Mouse (Mus musculus) E14TG2a.4 (cell line): Measurements from ENCODE around the gene Slc6a12.

Experiments used
- H3K27me3 ChIP-seq: 2 replicates; pipeline ENCODE4 v1.6.1; 2014; ENCODE audit warnings: low read length, control low read depth; ENCODE audit not compliant: insufficient read depth
- H3K36me3 ChIP-seq: 2 replicates; pipeline ENCODE4 v1.6.1; 2014; ENCODE audit warnings: low read length, control low read depth; ENCODE audit not compliant: insufficient read depth
- H3K4me1 ChIP-seq: replicated peaks from 2 replicates; pipeline ENCODE4 v1.6.1; 2014; ENCODE audit warnings: low read depth, low read length, control low read depth
- H3K4me3 ChIP-seq: replicated peaks from 2 replicates; pipeline ENCODE4 v1.5.1; 2014; ENCODE audit warnings: mild to moderate bottlenecking, low read length
- H3K9me3 ChIP-seq: 2 replicates; pipeline ENCODE4 v1.6.1; 2014; ENCODE audit warnings: low read length, control low read depth
- CTCF ChIP-seq: conservative IDR thresholded peaks from 2 replicates; pipeline ENCODE4 v1.5.1; 2014; ENCODE audit warnings: low read length
- NANOG ChIP-seq: IDR thresholded peaks from 2 replicates; pipeline ENCODE4 v1.6.1; 2014; ENCODE audit warnings: borderline replicate concordance, low read length, mixed read lengths
- POU5F1 ChIP-seq: IDR thresholded peaks from 2 replicates; pipeline ENCODE4 v1.6.1; 2014; ENCODE audit warnings: low read length, borderline replicate concordance

Slc6a12 gene

DNA sequence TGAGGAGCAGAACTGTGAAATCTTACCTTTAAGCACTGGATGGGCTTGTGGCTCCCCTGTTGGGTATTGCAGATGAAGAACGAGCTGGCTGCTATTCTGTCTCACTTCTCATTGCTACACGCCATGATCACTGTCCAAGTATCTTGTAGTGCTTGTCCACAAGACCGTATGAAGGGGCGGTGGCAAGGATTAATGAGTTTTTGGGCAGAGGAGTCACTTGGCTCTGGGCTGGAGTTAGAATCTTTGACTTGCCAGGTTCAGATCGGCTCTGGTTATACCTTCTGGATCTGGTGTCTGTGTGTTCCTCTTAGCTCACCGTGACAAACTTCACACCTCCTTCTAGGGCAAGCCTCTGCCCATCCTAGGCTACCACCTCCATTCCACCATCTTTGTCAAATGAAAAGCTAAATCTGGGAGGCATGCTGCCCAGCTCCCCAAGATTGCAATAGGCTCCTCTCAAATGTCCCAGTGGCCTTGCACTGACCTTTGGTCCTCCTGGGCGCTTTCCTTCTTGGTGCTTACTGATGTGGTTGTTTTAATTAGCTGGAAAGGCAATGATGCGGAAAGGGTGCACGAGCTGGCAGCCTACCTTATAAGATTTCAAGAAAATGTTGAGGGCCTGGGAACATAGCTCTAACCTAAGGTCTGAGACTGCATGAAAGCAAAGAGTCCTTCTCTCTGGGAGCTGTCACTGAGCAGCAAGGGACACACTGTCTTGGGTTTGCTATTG, 20.3 kb upstream of the Slc6a12 start:
- TF ChIP-seq CTCF (no peak), NANOG (no peak), POU5F1 (no peak)
- H3K4me3 ChIP-seq = no peak overlapping the region
- H3K27me3 ChIP-seq = peaks cover 14% of the 10 kb centered on the region; the same call in 1 of the 2 replicates
- H3K4me1 ChIP-seq = no peaks in the 10 kb centered on the region
- H3K36me3 ChIP-seq = no peaks in the 10 kb centered on the region
- peaks cover 14% of the 10 kb centered on the region for H3K9me3 ChIP-seq

DNA sequence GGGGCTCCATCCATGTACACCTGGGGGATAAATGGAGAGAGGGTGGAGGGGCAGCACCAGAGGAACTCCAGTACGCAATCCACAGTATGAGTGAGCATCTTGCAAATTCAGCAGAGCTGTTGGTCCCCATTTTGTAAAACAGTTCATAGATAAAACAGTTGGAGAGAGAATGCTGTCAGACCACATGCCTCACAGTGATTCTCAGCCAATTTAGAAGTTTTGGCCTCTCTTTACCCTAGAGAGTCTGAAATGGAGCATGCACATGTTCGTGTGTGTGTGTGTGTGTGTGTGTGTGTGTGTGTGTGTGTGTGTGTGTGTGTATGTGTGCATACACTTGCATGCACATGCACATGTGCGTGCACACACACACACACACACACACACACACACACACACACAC, 17.6 kb upstream of the Slc6a12 start:
- Histone ChIP-seq H3K4me1 (peaks cover 6% of the 10 kb centered on the region; the same call in 1 of the 2 replicates), H3K4me3 (no peak overlapping the region), H3K36me3 (no peaks in the 10 kb centered on the region), H3K9me3 (peaks cover 17% of the 10 kb centered on the region), H3K27me3 (peaks cover 18% of the 10 kb centered on the region)
- TF ChIP-seq POU5F1 (no peak), CTCF (no peak), NANOG (no peak)

DNA sequence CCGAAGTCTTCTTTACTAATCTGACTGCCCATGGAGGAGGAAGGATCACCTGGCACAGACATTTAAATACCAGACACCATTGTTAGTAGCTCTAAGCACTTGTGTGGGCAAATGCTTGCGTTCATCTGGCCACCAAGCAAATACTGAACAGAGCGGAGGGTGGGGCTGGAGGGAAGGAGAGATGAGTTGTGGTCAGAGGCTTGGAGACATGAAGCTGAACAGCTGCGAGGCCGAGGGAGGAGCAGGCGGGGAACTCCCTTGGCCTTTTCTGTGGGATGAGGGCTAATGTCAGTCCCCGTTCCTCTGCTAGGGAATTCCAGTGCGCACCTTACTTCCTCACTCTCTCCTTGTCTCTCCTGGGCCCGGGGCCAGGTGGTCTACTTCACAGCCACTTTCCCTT, 17.1 kb upstream of the Slc6a12 start:
- Histone ChIP-seq H3K9me3 (peaks cover 17% of the 10 kb centered on the region), H3K4me1 (peaks cover 6% of the 10 kb centered on the region; the same call in 1 of the 2 replicates), H3K36me3 (no peaks in the 10 kb centered on the region), H3K4me3 (no peak overlapping the region), H3K27me3 (peaks cover 19% of the 10 kb centered on the region)
- TF ChIP-seq CTCF (no peak), POU5F1 (no peak), NANOG (no peak)

DNA sequence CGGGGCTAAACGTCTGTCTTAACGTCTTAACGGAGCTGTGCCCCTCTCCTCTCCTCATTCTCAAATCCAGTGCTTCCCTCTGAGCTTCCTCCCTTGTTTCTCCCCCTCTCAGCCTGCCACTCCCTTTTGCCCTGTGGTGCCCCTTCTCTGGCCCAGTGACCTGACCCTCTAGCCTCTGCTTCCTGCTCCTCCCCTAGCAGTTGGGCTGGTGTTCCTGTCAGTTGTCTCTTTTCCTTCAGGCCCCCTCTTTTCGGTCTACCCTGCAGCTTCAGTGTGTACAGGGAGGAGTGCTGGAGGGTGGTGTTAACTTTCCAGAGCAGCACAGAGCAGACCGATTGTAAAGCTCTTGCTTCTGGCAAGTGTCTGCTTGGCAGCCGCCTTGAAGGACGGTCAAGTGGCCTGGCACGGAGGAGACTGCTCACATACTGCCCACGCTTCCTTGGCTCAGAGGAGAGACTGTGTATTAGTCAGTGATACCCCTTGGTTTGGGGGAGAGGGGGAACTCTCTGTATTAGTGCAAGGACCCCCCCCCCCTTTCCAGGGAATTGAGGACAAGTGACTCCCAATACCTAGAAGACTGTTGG, 16.3 kb upstream of the Slc6a12 start:
- Histone ChIP-seq H3K36me3 (no peaks in the 10 kb centered on the region), H3K27me3 (peaks cover 25% of the 10 kb centered on the region)
- no peak for TF ChIP-seq CTCF
- no peak for TF ChIP-seq NANOG
- TF ChIP-seq POU5F1 = no peak

DNA sequence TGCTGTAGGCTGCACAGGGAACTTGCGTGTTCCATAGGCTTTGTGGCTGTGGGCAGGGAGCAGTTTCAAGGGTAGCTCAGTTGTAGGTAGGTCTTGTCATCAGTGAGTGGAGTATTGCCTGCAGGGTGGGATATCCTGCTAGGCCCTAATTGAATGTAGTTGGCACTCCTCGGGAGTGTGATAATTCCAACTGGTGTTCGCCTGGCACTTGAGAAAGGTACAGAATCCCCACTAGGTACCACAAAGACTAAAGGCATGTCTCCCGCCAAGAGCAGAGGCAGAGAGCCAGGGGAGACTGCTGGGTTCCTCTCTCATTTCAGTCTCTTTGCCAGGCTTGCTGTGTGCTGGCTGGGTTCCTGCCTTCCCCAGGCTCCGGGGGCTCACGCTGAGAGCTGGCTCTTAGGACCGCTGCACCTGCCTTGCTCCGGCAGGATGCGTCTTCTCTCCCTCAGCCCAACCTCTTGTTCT, 14.4 kb upstream of the Slc6a12 start:
- H3K36me3 ChIP-seq = no peaks in the 10 kb centered on the region

More for the DNA sequence above, 16.3 kb upstream of the Slc6a12 start:
- peaks cover 17% of the 10 kb centered on the region for H3K9me3 ChIP-seq
- peaks cover 6% of the 10 kb centered on the region; the same call in 1 of the 2 replicates for H3K4me1 ChIP-seq
- H3K4me3 ChIP-seq = no peak overlapping the region

DNA sequence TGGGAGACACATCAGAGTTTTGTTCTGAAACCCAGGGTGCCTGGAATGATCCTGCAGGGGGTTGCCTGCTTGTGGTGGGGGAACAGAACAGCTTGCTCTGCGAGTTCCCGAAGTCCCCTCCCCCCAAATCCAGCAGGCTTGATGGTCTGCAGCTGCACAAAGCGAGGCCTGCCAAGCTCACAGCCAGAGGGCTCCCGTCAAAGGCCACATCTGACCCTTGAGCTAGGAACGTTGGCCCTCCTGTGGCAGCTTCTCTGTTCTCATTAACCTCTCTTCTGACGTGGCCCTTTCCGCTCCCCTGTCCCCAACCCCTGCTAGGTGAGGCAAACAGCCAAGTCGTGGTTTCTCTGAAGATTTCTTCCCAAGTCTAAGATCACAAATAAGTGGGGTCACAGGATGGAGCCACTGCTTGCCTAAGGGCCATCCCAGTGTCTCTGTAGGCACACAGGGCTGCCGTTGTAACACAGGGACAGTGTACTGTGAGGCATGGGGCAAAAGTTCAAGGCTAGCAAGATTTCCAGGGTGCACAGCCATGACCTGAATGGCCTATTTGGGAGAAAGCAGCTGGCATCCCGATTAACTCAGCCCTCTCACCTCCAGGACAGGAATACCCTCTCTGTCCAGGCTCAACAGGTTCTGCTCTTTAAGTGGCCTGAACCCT, 12.9 kb upstream of the Slc6a12 start:
- peaks cover 6% of the 10 kb centered on the region; the same call in 1 of the 2 replicates for H3K4me1 ChIP-seq
- H3K4me3 ChIP-seq = no peak overlapping the region
- TF ChIP-seq NANOG (no peak), POU5F1 (no peak), CTCF (no peak)
- peaks cover 29% of the 10 kb centered on the region for H3K27me3 ChIP-seq
- peaks cover 17% of the 10 kb centered on the region for H3K9me3 ChIP-seq
- H3K36me3 ChIP-seq = no peaks in the 10 kb centered on the region

More for the DNA sequence above, 14.4 kb upstream of the Slc6a12 start:
- Histone ChIP-seq H3K4me3 (no peak overlapping the region), H3K9me3 (peaks cover 17% of the 10 kb centered on the region), H3K4me1 (peaks cover 6% of the 10 kb centered on the region; the same call in 1 of the 2 replicates), H3K27me3 (peaks cover 32% of the 10 kb centered on the region)
- no peak for TF ChIP-seq POU5F1

DNA sequence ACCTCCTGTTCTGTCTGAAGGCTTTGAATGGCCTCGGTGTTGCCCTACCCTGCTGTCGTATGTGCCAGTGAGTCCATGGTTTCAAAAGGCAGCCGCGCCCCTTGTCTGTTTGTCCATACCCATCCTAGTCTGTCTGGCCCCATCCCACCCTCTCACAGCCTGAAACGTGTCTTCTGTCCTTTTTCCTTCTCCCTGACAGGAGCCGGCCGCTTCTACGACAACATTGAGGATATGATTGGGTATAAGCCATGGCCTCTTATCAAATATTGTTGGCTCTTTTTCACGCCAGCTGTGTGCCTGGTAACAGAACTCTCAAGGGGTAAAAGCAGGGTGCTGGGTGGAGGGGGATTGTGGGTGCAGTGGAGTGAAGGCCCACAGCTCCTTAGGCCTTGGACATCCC, 7.0 kb upstream of the Slc6a12 start:
- TF ChIP-seq POU5F1 = no peak
- TF ChIP-seq NANOG = no peak
- no peak for TF ChIP-seq CTCF
- Histone ChIP-seq H3K4me1 (peaks cover 8% of the 10 kb centered on the region), H3K27me3 (peaks cover 22% of the 10 kb centered on the region), H3K36me3 (no peaks in the 10 kb centered on the region), H3K9me3 (no peaks in the 10 kb centered on the region), H3K4me3 (no peak overlapping the region)

DNA sequence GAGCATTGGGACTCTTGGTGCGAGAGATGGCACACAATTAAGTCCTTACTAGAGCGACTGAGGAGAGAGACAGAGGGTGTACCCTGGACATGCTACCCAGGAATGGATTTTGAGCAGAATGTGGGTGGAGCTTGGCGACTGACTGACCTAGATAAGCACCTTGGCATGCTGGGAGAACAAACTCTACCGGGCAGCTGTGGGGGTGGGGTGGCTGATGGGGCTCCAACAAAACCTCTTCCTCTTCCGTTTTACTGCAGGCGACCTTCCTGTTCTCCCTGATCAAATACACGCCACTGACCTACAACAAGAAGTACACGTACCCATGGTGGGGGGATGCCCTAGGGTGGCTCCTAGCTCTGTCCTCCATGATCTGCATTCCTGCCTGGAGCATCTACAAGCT, 6.3 kb upstream of the Slc6a12 start:
- no peaks in the 10 kb centered on the region for H3K36me3 ChIP-seq
- no peaks in the 10 kb centered on the region for H3K9me3 ChIP-seq
- no peak overlapping the region for H3K4me3 ChIP-seq
- peaks cover 20% of the 10 kb centered on the region for H3K27me3 ChIP-seq
- peaks cover 8% of the 10 kb centered on the region for H3K4me1 ChIP-seq
- no peak for TF ChIP-seq POU5F1
- no peak for TF ChIP-seq NANOG
- TF ChIP-seq CTCF = no peak
